In genomic region chr16:27389534-27390282, GRCm38 (mm10) we compare ENCODE assay signal across 8 mouse cellular contexts. TPM values are rescaled to one million over a fixed set of nuclear protein-coding genes. Genes with fewer than 3 reads are reported as not detected.
A peak's percentile ranks its signal among the peaks of the same experiment; 100 is the strongest.
DNase-seq lines count a peak whose midpoint lies in the region; ATAC-seq and TF ChIP-seq lines count a peak whose summit lies in the region.

No protein-coding gene starts in this region.

- no peak for DNase-seq in left cerebral cortex, adult 2 months (ENCODE audit: extremely low spot score in 1 of 2, low spot score in 2 of 2)
- no peak for DNase-seq in left cerebral cortex, postnatal 14 days (ENCODE audit: low spot score in 2 of 2)
- DNase-seq in brain, adult 2 months (ENCODE audit: low read depth, low spot score) = peak; percentile 43
- DNase-seq in induced T-regulatory cell, adult 2 months (ENCODE audit: low read depth) = peak; percentile 28

- peak; percentile 3; the same call in 1 of the 2 replicates for ATAC-seq in forebrain, embryonic 15.5 days (replicated peaks)
- ATAC-seq in lung, embryonic 16.5 days (ENCODE audit: low read depth) = peak; percentile 30; the same call in 1 of the 2 replicates
- ATAC-seq in stomach, embryonic 16.5 days (ENCODE audit: insufficient read depth, low FRiP score) = no peak
- no peak for ATAC-seq in activated CD4-positive, CD25-positive, alpha-beta regulatory T cell, adult 4 months

- peak overlapping the region; percentile 71 for H3K4me3 ChIP-seq in left cerebral cortex, adult 2 months
- H3K4me3 ChIP-seq in forebrain, embryonic 15.5 days = peak overlapping the region; percentile 79
- H3K4me3 ChIP-seq in lung, embryonic 16.5 days (ENCODE audit: low read length) = peak overlapping the region; percentile 90
- H3K4me3 ChIP-seq in stomach, embryonic 16.5 days (replicated peaks; ENCODE audit: low read length) = peak overlapping the region; percentile 74

- peaks cover 41% of the 10 kb centered on the region for H3K4me1 ChIP-seq in forebrain, embryonic 15.5 days
- peaks cover 18% of the 10 kb centered on the region for H3K4me1 ChIP-seq in lung, embryonic 16.5 days (replicated peaks; ENCODE audit: control insufficient read depth, insufficient read depth, low read length)
- H3K4me1 ChIP-seq in stomach, embryonic 16.5 days (ENCODE audit: control insufficient read depth, insufficient read depth, low read length) = peaks cover 21% of the 10 kb centered on the region

- 18% methylated on average over 7 of the region's 7 CpGs for WGBS in forebrain, embryonic 15.5 days
- 27% methylated on average over 7 of the region's 7 CpGs for WGBS in lung, embryonic 16.5 days
- WGBS in stomach, embryonic 16.5 days = 21% methylated on average over 7 of the region's 7 CpGs

- peak overlapping the region; percentile 92 for H3K9ac ChIP-seq in forebrain, embryonic 15.5 days (replicated peaks)
- H3K9ac ChIP-seq in lung, embryonic 16.5 days (ENCODE audit: low read length) = peak overlapping the region; percentile 92
- peak overlapping the region; percentile 98 for H3K9ac ChIP-seq in stomach, embryonic 16.5 days (ENCODE audit: low read length)

- H3K36me3 ChIP-seq in forebrain, embryonic 15.5 days = no peaks in the 10 kb centered on the region
- H3K36me3 ChIP-seq in lung, embryonic 16.5 days (ENCODE audit: control insufficient read depth, insufficient read depth, low read length) = no peaks in the 10 kb centered on the region
- H3K36me3 ChIP-seq in stomach, embryonic 16.5 days (ENCODE audit: control insufficient read depth, insufficient read depth, low read length) = no peaks in the 10 kb centered on the region

- H3K9me3 ChIP-seq in forebrain, embryonic 15.5 days = no peaks in the 10 kb centered on the region
- H3K9me3 ChIP-seq in lung, embryonic 16.5 days (ENCODE audit: control insufficient read depth, low read length) = no peaks in the 10 kb centered on the region
- H3K9me3 ChIP-seq in stomach, embryonic 16.5 days (replicated peaks; ENCODE audit: control insufficient read depth, low read length) = no peaks in the 10 kb centered on the region

- H3K27ac ChIP-seq in left cerebral cortex, adult 2 months = peak overlapping the region; percentile 97
- peak overlapping the region; percentile 95 for H3K27ac ChIP-seq in forebrain, embryonic 15.5 days (replicated peaks)
- H3K27ac ChIP-seq in lung, embryonic 16.5 days (ENCODE audit: low read length) = peak overlapping the region; percentile 94
- H3K27ac ChIP-seq in stomach, embryonic 16.5 days (ENCODE audit: low read length) = peak overlapping the region; percentile 97

- H3K4me2 ChIP-seq in forebrain, embryonic 15.5 days (replicated peaks) = peak overlapping the region; percentile 63
- H3K4me2 ChIP-seq in lung, embryonic 16.5 days (ENCODE audit: low read depth, low read length) = peak overlapping the region; percentile 75
- H3K4me2 ChIP-seq in stomach, embryonic 16.5 days (ENCODE audit: low read depth, low read length) = peak overlapping the region; percentile 87

- no peak for TF ChIP-seq CTCF in left cerebral cortex, adult 2 months (IDR thresholded peaks at IDR 0.05)

- intact Hi-C loops in left cerebral cortex, adult 2 months (cut with DNase I) = no loop called here
- intact Hi-C loops in left cerebral cortex, postnatal 14 days (cut with DNase I) = no loop called here

- H3K27me3 ChIP-seq in forebrain, embryonic 15.5 days = no peaks in the 10 kb centered on the region
- H3K27me3 ChIP-seq in lung, embryonic 16.5 days (ENCODE audit: control insufficient read depth, insufficient read depth, low read depth, low read length) = no peaks in the 10 kb centered on the region
- H3K27me3 ChIP-seq in stomach, embryonic 16.5 days (ENCODE audit: control insufficient read depth, insufficient read depth, low read length) = no peaks in the 10 kb centered on the region

RNA-seq across cellular contexts. Expression of gene Ccdc50, which starts 1.0 kb away (rescaled TPM):
- total RNA-seq in left cerebral cortex, adult 2 months (2021) = 10 to 100 TPM; 56.5 to 57.4 TPM
- 10 to 100 TPM; 67.0 to 69.1 TPM for total RNA-seq in left cerebral cortex, postnatal 14 days (2021)
- polyA plus RNA-seq in forebrain, embryonic 15.5 days (2015; fragmentation: Nextera tagmentation; extraction: Ambion mirVana) = 47.5 and 49.2 TPM in 2 replicates
- polyA plus RNA-seq in lung, embryonic 16.5 days (2015; fragmentation: Nextera tagmentation; extraction: Ambion mirVana) = 38.9 and 41.6 TPM in 2 replicates
- polyA plus RNA-seq in stomach, embryonic 16.5 days (2015; fragmentation: Nextera tagmentation; extraction: Ambion mirVana) = 42.1 and 43.1 TPM in 2 replicates
- polyA plus RNA-seq in activated CD4-positive, CD25-positive, alpha-beta regulatory T cell, adult 4 months (2017; shearing (Covaris generic)) = 10 to 100 TPM; 24.1 to 32.8 TPM

RNA-seq across cellular contexts. Expression of gene Uts2b, which starts 19.7 kb away (rescaled TPM):
- total RNA-seq in left cerebral cortex, adult 2 months (2021) = not detected
- total RNA-seq in left cerebral cortex, postnatal 14 days (2021) = not detected
- not detected in 2 replicates for polyA plus RNA-seq in forebrain, embryonic 15.5 days (2015; fragmentation: Nextera tagmentation; extraction: Ambion mirVana)
- polyA plus RNA-seq in lung, embryonic 16.5 days (2015; fragmentation: Nextera tagmentation; extraction: Ambion mirVana) = 0.25 and 0.62 TPM in 2 replicates
- 0.37 and 0.54 TPM in 2 replicates for polyA plus RNA-seq in stomach, embryonic 16.5 days (2015; fragmentation: Nextera tagmentation; extraction: Ambion mirVana)
- not detected for polyA plus RNA-seq in activated CD4-positive, CD25-positive, alpha-beta regulatory T cell, adult 4 months (2017; shearing (Covaris generic))

Comparison
In these comparisons a context has a peak if more than half of its experiments do, and no peak if none do; other contexts are left out.
1. DNase-seq: peak in brain, adult 2 months (single experiment) and induced T-regulatory cell, adult 2 months (single experiment); none in left cerebral cortex, adult 2 months (0 of 2) and left cerebral cortex, postnatal 14 days (0 of 2).
2. ATAC-seq: peak in forebrain, embryonic 15.5 days (single experiment) and lung, embryonic 16.5 days (single experiment); none in stomach, embryonic 16.5 days (single experiment) and activated CD4-positive, CD25-positive, alpha-beta regulatory T cell, adult 4 months (single experiment).
3. Peak in every context shown above with its lines, with median percentiles within 50 percentile points of each other: H3K27ac ChIP-seq, H3K4me3 ChIP-seq, H3K4me2 ChIP-seq and H3K9ac ChIP-seq.